Mouse (Mus musculus): ENCODE measurements at regions not wholly inside any gene's neighbourhood (a gene's known extent, or its start where the extent isn't known, plus 50 kb on each side); places are given as distances from the start of the nearest gene placed in this dataset.
A peak's percentile ranks its signal among the peaks of the same experiment; 100 is the strongest.
"Not testable (repeated sequence)": the region's sequence is repeated elsewhere in the genome, so short reads cannot be mapped to it uniquely, and the experiment has no call there.

DNA sequence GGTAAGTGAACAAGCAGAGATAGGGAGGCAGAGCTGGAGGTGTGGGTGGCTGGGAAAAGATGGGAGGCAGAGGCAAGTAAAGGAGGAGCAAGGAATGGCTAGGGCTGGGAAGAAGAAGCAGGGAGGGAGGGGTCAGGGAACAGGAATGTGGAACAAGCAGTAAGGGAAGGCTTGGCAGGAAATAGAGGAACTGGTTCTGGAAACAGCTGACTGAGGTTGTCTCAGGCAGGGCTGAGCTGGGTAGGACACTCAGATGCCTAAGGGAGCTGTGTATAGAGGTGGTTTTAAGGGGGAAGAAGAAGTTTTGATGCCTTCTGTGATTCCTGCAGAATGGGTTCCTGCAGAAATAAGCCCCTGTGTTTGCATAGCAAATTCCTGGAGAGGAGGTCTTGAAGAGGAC lies 92.7 kb downstream of the Nucb2 start:
- DNase-seq (ENCODE audit: low spot score): no peak

DNA sequence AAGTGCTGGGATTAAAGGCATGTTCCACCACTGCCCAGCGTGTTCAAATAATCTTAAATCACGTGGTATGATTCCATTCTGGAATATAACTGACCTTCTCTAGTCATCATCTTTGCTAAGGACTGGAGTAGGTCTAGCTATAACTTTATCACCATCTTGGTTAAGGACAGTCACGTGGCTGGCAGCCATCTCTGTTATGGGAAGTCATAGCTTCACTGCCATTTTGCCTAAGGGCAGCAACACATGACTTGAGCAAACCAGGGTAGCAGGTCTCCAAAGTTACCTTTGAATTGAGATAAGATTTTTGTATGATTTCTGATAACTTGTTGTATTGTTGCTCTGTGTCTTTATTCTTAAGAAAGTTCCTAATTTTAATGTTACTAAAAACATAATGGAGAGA lies 96.2 kb downstream of the Nucb2 start:
- no peak for DNase-seq (ENCODE audit: low spot score)

DNA sequence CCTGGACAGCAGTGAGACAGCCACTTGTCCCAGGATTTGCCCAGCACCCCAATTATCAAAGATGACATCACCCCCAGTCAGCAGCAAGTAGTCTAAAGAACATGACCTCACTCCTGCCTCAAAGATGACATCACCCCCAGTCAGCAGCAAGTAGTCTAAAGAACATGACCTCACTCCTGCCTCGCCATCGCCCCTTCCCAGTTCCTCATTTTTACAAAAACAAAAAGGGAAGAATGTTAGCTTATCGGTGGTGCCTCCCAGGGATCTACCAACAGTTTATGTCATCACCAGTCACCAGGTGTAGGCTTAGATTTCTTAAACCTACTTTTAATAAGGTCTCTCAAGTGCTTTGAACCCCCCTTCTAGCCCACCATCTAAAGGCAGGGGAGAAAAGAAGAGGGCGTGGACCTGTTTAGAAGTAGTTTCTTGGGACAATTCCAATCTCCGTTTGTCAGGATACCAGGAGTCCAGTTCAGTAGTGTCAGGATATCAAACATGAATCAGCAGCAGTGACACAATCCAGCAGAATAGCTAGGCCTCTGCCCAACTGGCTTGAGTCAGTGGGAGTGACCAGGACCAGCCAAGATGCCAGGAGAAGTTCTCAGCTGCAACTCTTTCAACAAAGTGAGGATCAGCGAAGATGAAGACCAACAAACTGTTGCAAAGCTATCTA lies 99.1 kb downstream of the Nucb2 start:
- DNase-seq (ENCODE audit: low spot score): no peak

DNA sequence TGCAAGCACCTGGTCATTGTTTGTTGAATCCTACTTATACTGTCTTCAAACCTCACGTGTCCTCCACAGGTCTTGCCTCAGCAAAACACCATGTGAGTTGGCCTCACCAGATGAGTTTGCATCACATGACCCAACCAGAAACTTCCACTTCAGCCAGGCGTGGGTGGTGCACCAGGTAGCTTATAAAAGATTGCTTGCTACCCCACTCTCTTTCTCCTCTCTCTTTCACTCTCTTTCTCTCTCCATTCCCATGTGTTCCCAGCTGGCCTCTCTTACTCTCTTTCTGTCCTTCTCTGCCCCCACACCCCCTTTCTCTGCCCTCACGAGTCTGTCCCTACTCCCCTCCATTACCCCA lies 99.6 kb downstream of the Nucb2 start:
- DNase-seq (ENCODE audit: low spot score): no peak

DNA sequence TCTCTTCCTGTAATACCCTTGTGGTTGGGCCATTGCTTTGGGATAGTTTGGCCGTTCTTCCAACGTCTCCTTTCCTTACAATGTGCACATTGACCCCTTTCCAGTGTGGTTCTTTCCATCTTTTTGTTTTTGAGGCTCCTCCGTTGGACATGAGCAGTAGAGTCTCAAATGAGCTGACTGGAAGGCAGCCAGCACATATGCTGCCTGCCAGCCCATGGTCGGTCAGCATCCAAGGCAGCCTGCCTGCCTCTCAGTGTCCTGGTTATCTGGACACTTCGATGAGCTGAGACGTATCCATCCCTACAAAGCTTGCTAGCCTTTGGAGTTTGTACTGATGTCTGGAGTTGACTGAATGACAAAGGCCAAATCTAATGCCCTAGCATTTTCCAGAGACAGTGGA lies 102.1 kb downstream of the Nucb2 start:
- no peak for DNase-seq (ENCODE audit: low spot score)

DNA sequence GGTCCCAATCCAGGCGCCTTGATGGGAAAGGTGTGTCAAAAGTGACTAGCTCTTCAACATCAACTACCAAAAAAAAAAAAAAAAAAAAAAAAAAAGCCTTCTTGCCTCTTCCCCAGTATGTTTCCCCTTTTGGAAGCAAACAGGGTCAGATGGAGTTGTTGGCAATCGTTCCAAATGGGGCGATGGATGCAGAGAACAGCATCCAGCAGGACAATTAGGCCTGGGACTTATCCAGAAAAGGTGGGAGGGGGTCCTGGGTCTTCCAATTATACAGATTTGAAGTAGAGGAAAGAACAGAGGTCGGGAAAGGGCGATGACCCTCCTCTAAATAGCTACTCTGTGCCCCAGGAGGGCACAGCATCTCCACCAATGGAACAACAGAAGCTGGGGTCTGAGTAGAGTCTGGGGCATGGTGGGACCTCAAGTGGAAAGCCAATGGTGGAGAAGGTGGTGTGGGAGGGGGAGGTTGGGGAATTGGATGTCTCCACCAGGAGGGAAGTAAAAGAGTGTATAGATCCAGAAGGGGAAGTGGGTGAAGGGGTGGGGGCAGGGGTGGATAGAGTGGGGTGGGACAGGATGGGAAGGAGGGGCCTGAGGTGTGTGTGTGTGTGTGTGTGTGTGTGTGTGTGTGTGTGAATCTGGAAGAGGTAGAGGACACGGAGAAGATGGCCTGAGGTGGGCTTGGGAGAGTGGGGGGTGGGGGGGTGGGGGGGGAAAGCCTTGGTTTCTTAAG lies 102.7 kb downstream of the Nucb2 start:
- DNase-seq (ENCODE audit: low spot score): no peak

DNA sequence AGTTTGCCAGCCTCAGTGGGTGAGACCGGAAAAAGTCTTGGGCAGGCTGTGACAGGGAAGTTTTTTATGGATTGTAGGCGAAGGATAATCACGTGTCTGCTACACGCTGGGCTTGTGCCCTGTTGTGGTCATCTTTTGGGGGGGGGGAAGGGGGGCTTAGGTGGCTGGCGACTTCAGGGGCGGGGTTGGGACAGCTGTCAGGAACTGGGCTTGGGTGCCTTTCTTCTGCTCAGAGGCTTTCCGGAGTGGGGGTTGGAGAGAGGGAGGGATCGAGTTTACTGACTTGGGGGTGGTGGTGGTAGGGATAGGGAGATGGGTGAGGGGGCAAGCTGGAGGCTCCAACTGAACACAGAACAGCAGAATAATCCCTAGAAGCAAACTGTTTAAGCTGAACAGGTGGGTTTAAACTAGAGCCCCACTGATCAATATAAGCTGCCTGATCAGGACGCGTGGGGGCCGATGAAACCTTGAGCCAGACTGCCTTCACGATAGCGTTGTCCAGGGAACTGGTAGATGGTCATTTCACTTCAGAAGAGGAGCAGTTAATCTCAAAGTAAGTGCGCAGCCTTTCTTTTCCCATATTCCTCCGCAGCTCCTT lies 103.6 kb downstream of the Nucb2 start:
- no peak for DNase-seq (ENCODE audit: low spot score)

DNA sequence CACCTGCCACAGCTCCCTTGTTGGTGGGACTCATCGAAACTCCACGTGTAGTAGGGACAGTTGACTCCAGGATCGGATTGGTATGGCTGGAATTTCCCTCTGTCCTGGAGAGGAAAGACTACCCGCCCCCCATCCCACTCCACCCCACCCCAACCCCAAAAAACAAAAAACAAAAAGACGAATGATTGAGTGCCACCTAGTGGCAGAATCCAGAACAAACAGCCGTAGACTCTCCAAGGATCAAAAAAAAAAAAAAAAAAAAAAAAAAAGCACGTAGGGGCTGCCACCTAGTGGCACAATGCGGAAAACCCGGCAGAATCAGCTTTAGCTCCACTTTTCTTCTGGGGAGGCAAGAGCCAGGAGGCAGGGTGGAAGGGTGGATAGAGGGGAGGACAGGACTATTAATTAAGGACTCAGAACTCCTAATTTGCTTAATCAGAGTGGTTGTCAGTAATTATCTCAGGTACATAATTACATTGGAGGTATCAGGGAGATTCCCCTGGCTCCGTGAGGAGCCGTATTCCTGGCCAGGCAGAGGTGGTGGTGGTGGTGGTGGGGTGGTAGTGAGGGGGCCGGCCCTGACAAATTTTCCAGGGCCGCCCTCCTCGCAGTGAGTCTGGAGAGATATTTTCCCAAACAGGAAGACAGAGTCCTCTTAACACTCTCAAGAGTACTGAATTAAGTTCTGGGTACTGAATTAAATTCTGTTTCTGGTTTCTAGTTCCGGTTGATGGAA lies 104.3 kb downstream of the Nucb2 start:
- DNase-seq (ENCODE audit: low spot score): no peak

DNA sequence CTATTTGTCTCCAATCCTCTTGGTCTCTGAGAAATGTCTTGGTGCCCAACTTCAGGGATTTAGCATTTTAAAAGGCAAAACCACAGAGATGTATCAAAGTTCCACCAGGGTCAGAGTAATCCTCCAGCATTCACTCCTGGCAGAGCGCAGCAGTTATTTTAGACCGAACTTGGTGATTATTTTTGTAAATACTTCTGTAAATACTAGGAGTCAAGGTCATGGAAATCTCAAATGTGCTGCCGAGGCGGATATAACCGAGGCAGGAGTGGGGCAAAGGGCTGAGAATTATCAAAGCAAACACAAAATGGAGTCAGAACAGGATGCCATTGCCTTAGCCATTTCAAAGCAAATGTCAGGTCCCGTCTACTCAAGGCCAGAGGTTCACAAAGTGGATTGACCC lies 105.2 kb downstream of the Nucb2 start:
- no peak for DNase-seq (ENCODE audit: low spot score)

DNA sequence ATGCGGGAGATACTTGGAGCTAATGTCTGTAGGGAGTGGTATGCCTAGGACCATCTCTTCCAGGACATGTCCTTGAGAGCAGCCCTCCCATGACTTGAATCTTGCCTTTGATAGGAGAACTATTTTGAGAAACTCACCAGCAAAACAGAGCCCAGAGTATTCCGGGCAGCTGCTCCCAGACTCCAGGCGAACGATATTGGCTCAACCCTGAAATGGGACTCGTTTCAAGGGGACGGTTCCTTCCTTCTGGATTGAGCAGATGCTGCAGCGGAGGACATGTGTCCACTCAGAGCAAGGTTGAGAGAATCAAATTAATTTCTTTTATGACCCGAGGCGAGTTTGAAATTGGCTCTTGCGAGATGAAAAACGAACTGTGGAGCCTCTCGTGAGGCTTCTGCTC lies 105.7 kb downstream of the Nucb2 start:
- no peak for DNase-seq (ENCODE audit: low spot score)

DNA sequence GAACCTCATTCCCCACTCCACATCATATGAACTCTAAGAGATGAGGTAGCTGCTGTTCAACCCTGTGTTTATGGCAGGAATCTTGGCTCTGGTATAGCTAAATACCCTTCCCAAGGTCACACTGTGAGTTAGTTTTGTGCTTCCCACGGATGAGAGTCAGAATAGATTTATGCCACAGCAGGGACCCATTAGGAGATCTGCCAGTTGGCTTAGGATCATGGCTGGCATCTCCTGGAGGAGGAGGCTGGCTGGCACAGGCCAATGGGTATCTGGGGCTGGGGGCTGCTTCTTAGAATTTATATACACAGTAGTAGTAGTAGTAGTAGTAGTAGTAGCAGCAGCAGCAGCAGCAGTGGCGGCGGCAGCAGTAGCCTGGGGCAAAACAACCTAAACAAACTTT lies 111.8 kb downstream of the Nucb2 start:
- no peak for DNase-seq (ENCODE audit: low spot score)

DNA sequence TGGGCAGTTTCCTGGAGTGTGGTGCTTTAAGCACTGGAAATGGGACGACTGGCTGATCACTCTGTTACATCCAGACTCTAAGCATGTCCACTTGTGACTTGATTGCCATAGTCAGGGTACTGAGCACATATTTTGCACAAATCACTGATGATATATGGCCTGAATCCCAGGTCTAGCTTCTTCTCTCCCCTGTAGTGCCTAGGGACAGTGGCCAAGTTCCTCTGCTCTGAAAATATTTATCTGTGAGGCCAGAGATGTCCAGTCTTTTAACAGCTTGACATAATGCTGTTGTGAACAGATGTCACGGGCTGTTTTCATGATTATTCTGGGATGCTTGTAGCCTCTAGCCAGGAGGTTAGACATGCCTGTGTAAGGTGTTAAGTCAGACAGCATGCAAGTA lies 115.5 kb downstream of the Nucb2 start:
- no peak for DNase-seq (ENCODE audit: low spot score)

DNA sequence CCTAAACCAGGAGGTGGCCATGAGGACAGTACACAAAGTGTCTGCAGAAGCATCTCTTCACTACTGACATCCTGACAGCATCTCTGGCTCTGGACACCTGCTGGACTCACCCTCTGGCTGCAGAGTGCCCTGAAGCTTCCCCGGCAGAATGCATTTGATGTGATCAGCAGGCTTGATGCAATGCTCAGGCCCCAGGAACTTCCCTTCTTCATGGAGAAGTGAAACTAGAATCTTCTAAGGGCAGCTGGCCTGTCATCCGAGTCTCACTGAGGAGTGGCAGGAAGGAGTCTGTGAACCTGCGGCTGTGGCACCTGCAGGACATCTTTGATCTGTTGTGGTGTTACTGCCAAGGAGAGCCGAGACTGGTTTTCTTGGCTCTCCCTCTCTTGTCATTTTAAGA lies 116.2 kb downstream of the Nucb2 start:
- DNase-seq (ENCODE audit: low spot score): no peak

DNA sequence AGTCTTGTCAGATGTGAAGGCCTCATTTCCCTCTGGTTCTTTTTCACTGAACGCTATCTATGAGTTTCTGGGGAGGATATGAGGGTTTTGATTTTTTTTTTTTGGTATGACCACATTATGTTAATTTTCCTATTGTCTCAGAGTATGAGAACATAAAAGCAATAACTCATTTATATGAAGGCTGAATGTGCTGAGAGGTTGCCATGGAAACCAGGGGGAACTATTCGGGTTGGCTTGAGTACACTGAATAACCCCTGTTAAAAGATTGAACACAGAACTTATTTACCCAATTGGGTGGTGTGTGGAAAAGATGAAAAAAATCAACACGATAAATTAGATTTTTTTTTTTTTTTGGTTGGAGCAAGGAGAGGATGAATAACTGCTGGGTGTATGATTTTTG lies 129.0 kb downstream of the Nucb2 start:
- DNase-seq (ENCODE audit: low spot score): no peak

DNA sequence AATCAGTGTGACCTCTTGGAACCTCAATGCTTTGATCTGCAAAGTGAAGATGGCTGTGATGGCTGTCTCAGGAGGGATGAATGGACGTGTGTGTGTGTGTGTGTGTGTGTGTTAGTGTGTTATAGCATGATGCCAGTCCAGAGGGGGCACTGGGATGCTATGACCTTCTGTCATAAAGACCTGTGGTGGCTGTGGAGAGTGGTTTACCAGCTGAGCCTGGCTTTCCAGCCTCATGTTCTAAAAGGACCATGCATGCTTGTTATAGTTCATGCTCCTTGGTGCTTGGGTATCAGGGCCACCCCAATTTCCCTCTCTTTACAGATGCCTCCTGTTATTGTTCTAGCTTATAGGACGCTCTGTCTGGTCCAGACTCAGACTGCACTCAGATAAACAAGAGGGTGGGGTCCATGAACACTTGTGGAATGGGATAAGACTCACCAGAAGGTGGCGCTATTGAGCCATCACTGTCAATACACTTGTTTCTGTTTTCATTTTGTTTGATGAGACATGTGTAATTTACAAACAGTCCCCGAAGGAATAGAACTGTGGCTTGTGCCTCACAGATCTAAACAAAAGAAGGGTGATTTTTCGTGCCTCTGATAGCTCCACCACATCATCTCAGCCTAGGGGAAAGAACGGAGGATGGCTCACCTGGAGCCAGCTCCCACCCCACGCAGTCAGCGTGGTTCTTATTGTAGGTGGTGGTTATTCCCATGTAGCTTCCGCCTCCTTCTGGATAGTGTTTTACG lies 140.9 kb downstream of the Nucb2 start:
- peak; percentile 13 for DNase-seq (ENCODE audit: low spot score)

DNA sequence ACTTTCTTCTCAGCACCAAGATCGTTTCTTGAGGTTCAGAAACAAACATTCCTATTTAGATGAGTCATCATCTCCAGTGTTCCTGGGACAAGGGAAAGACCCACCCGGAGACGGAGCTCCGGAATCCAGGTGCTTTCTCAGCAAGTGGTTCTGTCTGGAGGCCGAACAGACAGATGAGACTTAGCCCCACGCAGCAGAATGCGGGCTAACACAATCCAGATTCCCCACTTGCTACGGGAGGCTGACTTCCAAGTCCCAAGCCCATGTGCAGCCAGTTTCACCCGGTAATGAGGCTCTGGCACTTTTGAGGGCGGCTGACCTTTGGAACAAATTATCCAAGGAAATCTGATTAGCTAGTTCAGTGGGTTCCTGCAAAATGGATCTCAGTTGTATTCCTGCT lies 150.3 kb downstream of the Nucb2 start:
- DNase-seq (ENCODE audit: low spot score): no peak

DNA sequence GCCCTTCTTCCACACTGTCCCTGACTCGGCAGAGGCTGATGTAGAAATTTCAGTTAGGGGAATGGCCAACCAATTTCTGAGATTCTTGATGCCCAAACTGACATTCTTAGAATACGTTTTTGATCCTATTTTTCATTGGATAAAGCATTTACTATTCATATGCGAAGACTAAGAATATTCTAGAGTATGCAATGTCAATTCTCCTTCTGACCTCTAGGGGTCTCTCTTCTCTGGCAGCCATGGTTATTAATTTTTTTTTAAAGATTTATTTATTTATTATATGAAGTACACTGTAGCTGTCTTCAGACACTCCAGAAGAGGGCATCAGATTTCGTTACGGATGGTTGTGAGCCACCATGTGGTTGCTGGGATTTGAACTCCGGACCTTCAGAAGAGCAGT lies 152.9 kb downstream of the Nucb2 start:
- not testable (repeated sequence) for DNase-seq (ENCODE audit: low spot score)

DNA sequence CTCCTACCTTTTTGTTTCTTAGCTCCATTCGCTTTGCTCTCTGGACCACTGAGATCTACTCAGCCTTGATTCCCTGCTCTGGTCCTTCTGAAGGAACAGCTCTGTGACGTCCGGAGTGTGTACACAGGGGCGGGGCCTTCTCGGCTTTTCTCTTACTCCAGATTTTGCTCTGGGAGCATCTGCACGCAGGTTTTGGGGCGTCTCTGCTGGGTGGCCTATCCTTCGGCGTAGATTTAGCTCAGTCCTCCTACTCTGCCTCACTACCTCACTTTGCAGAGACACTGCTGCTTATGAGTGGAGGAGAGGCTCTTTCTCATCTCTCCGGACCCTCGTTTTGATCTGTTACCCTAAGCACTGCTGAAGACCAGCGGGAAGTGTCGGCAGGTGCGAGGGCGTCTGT lies 161.4 kb downstream of the Nucb2 start:
- no peak for DNase-seq (ENCODE audit: low spot score)

DNA sequence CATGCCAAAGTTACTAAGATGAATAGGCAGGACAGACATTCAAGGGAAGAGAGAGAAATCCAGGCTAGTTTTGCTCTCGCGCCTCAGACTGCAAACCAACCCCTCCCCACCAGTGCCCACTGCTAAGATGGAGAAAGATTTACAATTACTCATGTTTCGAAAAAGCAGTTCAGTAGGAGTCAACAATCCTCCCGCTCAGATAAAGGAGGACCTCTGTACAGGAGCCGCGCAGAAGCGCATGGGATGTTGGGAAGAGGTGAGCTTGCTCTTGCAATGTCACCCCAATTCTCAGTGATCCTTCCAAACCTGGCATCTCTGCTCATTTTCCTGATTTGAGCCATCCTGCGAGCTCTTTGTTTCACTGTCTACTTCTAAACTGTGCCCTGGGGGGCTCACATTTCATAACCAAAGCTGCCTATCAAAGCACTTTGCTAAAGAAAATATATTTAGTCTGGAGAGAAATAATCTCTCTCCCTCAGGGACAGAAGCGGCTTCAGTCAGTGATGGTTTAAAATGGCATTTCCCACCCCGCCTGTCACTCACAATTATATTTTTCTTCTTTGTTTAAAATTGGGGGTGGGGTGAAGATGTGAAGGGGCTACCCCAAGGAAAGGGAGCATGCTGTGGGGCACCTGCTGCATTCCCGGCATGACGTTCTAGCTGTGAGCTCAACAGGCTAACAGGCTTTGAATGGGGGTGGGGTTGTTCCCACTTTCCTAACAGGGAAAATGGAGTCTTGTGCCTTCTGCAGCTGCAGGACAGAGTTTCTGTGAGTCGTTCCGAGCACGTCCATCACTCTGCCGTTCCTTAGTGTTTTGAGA lies 170.2 kb downstream of the Nucb2 start:
- DNase-seq (ENCODE audit: low spot score): no peak

DNA sequence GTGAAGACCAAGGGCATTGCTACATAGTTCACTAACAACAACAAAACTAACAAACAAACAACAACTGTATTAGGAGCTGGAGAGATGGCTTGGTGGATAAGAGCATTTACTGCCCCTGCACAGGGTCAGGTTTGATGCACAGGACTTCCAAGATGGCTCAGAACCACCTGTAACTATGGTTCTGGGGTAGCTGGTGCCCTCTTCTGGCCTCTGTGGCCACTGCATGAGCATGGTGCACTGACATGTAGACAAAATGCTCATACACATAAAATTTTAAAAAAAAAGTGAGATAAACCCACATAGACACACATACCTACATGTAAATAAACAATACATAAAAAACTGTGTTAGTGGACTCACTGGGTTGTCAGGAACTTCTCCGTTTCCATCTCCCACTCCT lies 172.5 kb downstream of the Nucb2 start:
- no peak for DNase-seq (ENCODE audit: low spot score)

DNA sequence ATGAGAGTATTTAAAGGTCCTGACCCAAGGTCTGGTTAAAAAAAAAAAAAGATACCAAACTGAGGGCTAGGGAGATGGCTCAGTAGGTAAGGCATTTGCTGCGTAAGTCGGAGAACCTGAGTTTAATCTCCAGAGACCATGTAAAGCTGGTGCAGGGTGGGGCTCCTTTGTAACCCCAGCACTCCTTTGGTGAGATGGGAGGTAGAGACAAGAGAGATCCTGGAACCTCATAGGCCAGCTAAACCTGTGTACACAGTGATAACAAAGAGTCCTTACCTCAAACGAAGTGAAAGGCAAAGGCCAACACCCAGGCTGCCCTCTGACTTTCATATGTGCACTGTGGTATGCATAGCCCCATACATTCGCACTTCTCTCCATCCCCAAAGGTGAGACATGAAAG lies 175.0 kb downstream of the Nucb2 start:
- no peak for DNase-seq (ENCODE audit: low spot score)
